Mouse (Mus musculus) testis, adult 2 months (tissue): ENCODE results near the gene Cnn3.

Experiments used
- CTCF ChIP-seq: fragments of 200-500 bp; IDR thresholded peaks from 2 replicates; pipeline ENCODE4 v1.5.1; 2012; ENCODE audit warnings: low read depth, mild to moderate bottlenecking, inconsistent platforms, low read length, moderate library complexity; ENCODE audit not compliant: control insufficient read depth, insufficient read depth, insufficient replicate concordance
- POLR2A ChIP-seq: fragments of 200-500 bp; IDR thresholded peaks from 2 replicates; pipeline ENCODE4 v1.6.1; 2012; ENCODE audit warnings: low read depth, mild to moderate bottlenecking, inconsistent platforms, low read length, moderate library complexity; ENCODE audit not compliant: control insufficient read depth

DNA sequence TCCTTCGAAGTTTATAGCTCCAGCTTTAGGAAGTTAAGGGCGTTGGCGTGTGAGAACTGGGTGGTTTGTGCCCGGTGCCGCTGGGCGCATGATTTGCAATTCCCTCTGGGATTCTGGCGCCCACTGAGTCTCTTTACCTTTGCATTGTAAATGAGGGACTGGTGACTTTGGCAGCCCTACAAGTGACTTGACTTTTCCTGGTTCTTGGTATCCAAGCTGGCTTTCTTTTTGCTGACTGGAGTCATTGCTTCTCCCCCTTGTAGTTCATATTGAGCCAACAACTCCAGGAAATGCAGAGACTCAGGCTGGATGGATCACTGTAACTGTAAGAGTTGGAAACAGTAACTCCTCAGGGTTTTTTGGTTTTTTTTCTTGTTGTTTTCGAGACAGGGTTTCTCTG is 1.9 kb downstream of the Cnn3 start:
- no peak for TF ChIP-seq CTCF
- TF ChIP-seq POLR2A: no peak
